Mouse (Mus musculus) layer of hippocampus, adult 11-12 months (tissue): ENCODE results near the gene Cxcr3.

Source experiments
- DNase-seq: peaks from one replicate; pipeline ENCODE4 v3.0.0; 2022; ENCODE audit warnings: low spot score

Cxcr3 gene

GRCm38 (mm10) chrX:101733828-101734319 lies at the start of gene Cxcr3:
TSS of gene Cxcr3 (minus strand) at chrX:101734269.
- peak; percentile 32 for DNase-seq

- DNase-seq = peak; percentile 66
Observed at GRCm38 (mm10) chrX:101772035-101772434, 38.0 kb upstream of the Cxcr3 start.

- DNase-seq = no peak
Observed at GRCm38 (mm10) chrX:101770307-101770706, 36.2 kb upstream of the Cxcr3 start.

- DNase-seq = no peak
Observed at GRCm38 (mm10) chrX:101769478-101769877, 35.4 kb upstream of the Cxcr3 start.

- no peak for DNase-seq
Observed at GRCm38 (mm10) chrX:101767280-101767679, 33.2 kb upstream of the Cxcr3 start.

GRCm38 (mm10) chrX:101765111-101765510 lies 31.0 kb upstream of the Cxcr3 start:
- no peak for DNase-seq

GRCm38 (mm10) chrX:101764621-101765020 lies 30.6 kb upstream of the Cxcr3 start:
- no peak for DNase-seq

GRCm38 (mm10) chrX:101754478-101754877 lies 20.4 kb upstream of the Cxcr3 start:
- DNase-seq = peak; percentile 10

- no peak for DNase-seq
Observed at GRCm38 (mm10) chrX:101750144-101750543, 16.1 kb upstream of the Cxcr3 start.

GRCm38 (mm10) chrX:101741064-101741433 lies 7.0 kb upstream of the Cxcr3 start:
- DNase-seq = no peak

- peak; percentile 28 for DNase-seq
Observed at GRCm38 (mm10) chrX:101740335-101741063, 6.4 kb upstream of the Cxcr3 start.

- no peak for DNase-seq
Observed at GRCm38 (mm10) chrX:101737201-101737600, 3.1 kb upstream of the Cxcr3 start.

GRCm38 (mm10) chrX:101734981-101735380 lies 912 bp upstream of the Cxcr3 start:
- DNase-seq = no peak

- no peak for DNase-seq
Observed at GRCm38 (mm10) chrX:101733288-101733687, 781 bp downstream of the Cxcr3 start.

GRCm38 (mm10) chrX:101732644-101733043 lies 1.4 kb downstream of the Cxcr3 start:
- DNase-seq = no peak

GRCm38 (mm10) chrX:101730010-101730409 lies 4.1 kb downstream of the Cxcr3 start:
- DNase-seq = no peak

GRCm38 (mm10) chrX:101720401-101720800 lies 13.7 kb downstream of the Cxcr3 start:
- no peak for DNase-seq

- DNase-seq = no peak
Observed at GRCm38 (mm10) chrX:101705111-101705510, 29.0 kb downstream of the Cxcr3 start.

GRCm38 (mm10) chrX:101698232-101698631 lies 35.8 kb downstream of the Cxcr3 start:
- no peak for DNase-seq

GRCm38 (mm10) chrX:101697537-101697936 lies 36.5 kb downstream of the Cxcr3 start:
- DNase-seq = no peak

GRCm38 (mm10) chrX:101695686-101696085 lies 38.4 kb downstream of the Cxcr3 start:
- DNase-seq = no peak
